In genomic region chrX:13240646-13241425, GRCm38 (mm10) we compare ENCODE assay signal across 8 mouse cellular contexts. TPM values are rescaled to one million over a fixed set of nuclear protein-coding genes. Genes with fewer than 3 reads are reported as not detected.
DNase-seq lines count a peak whose midpoint lies in the region; ATAC-seq lines count a peak whose summit lies in the region.

No protein-coding gene starts in this region.

- peaks cover 15% of the 10 kb centered on the region for H3K4me1 ChIP-seq in forebrain, embryonic 16.5 days (replicated peaks; ENCODE audit: control insufficient read depth, insufficient read depth, low read length)
- H3K4me1 ChIP-seq in liver, embryonic 15.5 days (replicated peaks): peaks cover 51% of the 10 kb centered on the region

- H3K4me3 ChIP-seq in forebrain, embryonic 16.5 days (replicated peaks; ENCODE audit: low read length): peak overlapping the region; percentile 40
- H3K4me3 ChIP-seq in liver, embryonic 15.5 days (replicated peaks): peak overlapping the region; percentile 55; the same call in 1 of the 2 replicates

- H3K9ac ChIP-seq in forebrain, embryonic 16.5 days (replicated peaks; ENCODE audit: low read depth, low read length): peak overlapping the region; percentile 69
- H3K9ac ChIP-seq in liver, embryonic 15.5 days: peak overlapping the region; percentile 25; the same call in 1 of the 2 replicates

- no peaks in the 10 kb centered on the region for H3K9me3 ChIP-seq in forebrain, embryonic 16.5 days (ENCODE audit: control insufficient read depth, low read length)
- H3K9me3 ChIP-seq in liver, embryonic 15.5 days (replicated peaks): no peaks in the 10 kb centered on the region

- peak overlapping the region; percentile 97 for H3K27ac ChIP-seq in forebrain, embryonic 16.5 days (ENCODE audit: low read length)
- peak overlapping the region; percentile 78 for H3K27ac ChIP-seq in liver, embryonic 15.5 days (replicated peaks)

- WGBS in forebrain, embryonic 16.5 days: 13% methylated on average over 11 of the region's 11 CpGs
- 30% methylated on average over 11 of the region's 11 CpGs for WGBS in liver, embryonic 15.5 days (ENCODE audit: insufficient replicate concordance)

- ATAC-seq in forebrain, embryonic 16.5 days: no peak
- no peak for ATAC-seq in liver, embryonic 15.5 days (ENCODE audit: insufficient read depth)
- no peak for ATAC-seq in CD4-positive, CD25-positive, alpha-beta regulatory T cell, adult 4 months

- no peaks in the 10 kb centered on the region for H3K36me3 ChIP-seq in forebrain, embryonic 16.5 days (ENCODE audit: control insufficient read depth, insufficient read depth)
- no peaks in the 10 kb centered on the region for H3K36me3 ChIP-seq in liver, embryonic 15.5 days (replicated peaks)

- peaks cover 5% of the 10 kb centered on the region; the same call in 1 of the 2 replicates for H3K27me3 ChIP-seq in forebrain, embryonic 16.5 days (replicated peaks; ENCODE audit: control insufficient read depth, insufficient read depth, low read length)
- no peaks in the 10 kb centered on the region for H3K27me3 ChIP-seq in liver, embryonic 15.5 days

- peak overlapping the region; percentile 70 for H3K4me2 ChIP-seq in forebrain, embryonic 16.5 days (ENCODE audit: low read length)
- peak overlapping the region; percentile 71 for H3K4me2 ChIP-seq in liver, embryonic 15.5 days

- DNase-seq in spleen, postnatal 36 days (ENCODE audit: low spot score in 2 of 2): peak; percentile 2 to 29
- DNase-seq in spleen, adult 18-20 months: no peak
- peak; percentile 53 for DNase-seq in thymus, postnatal 14 days
- no peak for DNase-seq in gastrocnemius, postnatal 4 days (ENCODE audit: low spot score in 2 of 2)
- DNase-seq in T-cell, adult 2 months (ENCODE audit: low spot score): no peak

RNA-seq across cellular contexts. Expression of gene Ddx3x, which starts 39.9 kb away (rescaled TPM):
- polyA plus RNA-seq in forebrain, embryonic 16.5 days (2015; fragmentation: Nextera tagmentation; extraction: Ambion mirVana): 121 and 133 TPM in 2 replicates
- 46.0 and 46.3 TPM in 2 replicates for polyA plus RNA-seq in liver, embryonic 15.5 days (2015; fragmentation: Nextera tagmentation; extraction: Ambion mirVana)
- total RNA-seq in gastrocnemius, postnatal 4 days (2021): 100 to 1,000 TPM; 126 to 144 TPM
- 10 to 100 TPM; 34.7 to 48.4 TPM for polyA plus RNA-seq in CD4-positive, CD25-positive, alpha-beta regulatory T cell, adult 4 months (2017; shearing (Covaris generic))

Comparison
In these comparisons a context has a peak if more than half of its experiments do, and no peak if none do; other contexts are left out.
1. DNase-seq: peak in spleen, postnatal 36 days (2 of 2) and thymus, postnatal 14 days (single experiment); none in spleen, adult 18-20 months (0 of 2), gastrocnemius, postnatal 4 days (0 of 2) and T-cell, adult 2 months (single experiment).